Mouse (Mus musculus): ENCODE measurements around the gene Parp16.

Parp16 gene

GRCm38 (mm10) chr9:65195053-65195452, at the start of gene Parp16:
Gene Parp16 (plus strand): TSS chr9:65195353.
- ATAC-seq (ENCODE audit: low TSS enrichment) = no peak

- no peak for ATAC-seq (ENCODE audit: low TSS enrichment)
Observed at GRCm38 (mm10) chr9:65146001-65146400, 49.2 kb upstream of the Parp16 start.

GRCm38 (mm10) chr9:65148507-65148906, 46.6 kb upstream of the Parp16 start:
- ATAC-seq (ENCODE audit: low TSS enrichment) = no peak

- ATAC-seq (ENCODE audit: low TSS enrichment) = no peak
Observed at GRCm38 (mm10) chr9:65152711-65153330, 42.3 kb upstream of the Parp16 start.

GRCm38 (mm10) chr9:65153331-65153711, 41.8 kb upstream of the Parp16 start:
- no peak for ATAC-seq (ENCODE audit: low TSS enrichment)

- no peak for ATAC-seq (ENCODE audit: low TSS enrichment)
Observed at GRCm38 (mm10) chr9:65154692-65155455, 40.3 kb upstream of the Parp16 start.

GRCm38 (mm10) chr9:65156604-65157003, 38.5 kb upstream of the Parp16 start:
- no peak for ATAC-seq (ENCODE audit: low TSS enrichment)

- ATAC-seq (ENCODE audit: low TSS enrichment) = no peak
Observed at GRCm38 (mm10) chr9:65157631-65158030, 37.5 kb upstream of the Parp16 start.

GRCm38 (mm10) chr9:65161188-65161587, 34.0 kb upstream of the Parp16 start:
- no peak for ATAC-seq (ENCODE audit: low TSS enrichment)

- no peak for ATAC-seq (ENCODE audit: low TSS enrichment)
Observed at GRCm38 (mm10) chr9:65161881-65162280, 33.3 kb upstream of the Parp16 start.

- ATAC-seq (ENCODE audit: low TSS enrichment) = peak; percentile 47; the same call in 1 of the 2 replicates
Observed at GRCm38 (mm10) chr9:65162711-65163639, 32.2 kb upstream of the Parp16 start.

GRCm38 (mm10) chr9:65164870-65165269, 30.3 kb upstream of the Parp16 start:
- ATAC-seq (ENCODE audit: low TSS enrichment) = no peak

GRCm38 (mm10) chr9:65166386-65166785, 28.8 kb upstream of the Parp16 start:
- ATAC-seq (ENCODE audit: low TSS enrichment) = no peak

GRCm38 (mm10) chr9:65168534-65168933, 26.6 kb upstream of the Parp16 start:
- ATAC-seq (ENCODE audit: low TSS enrichment) = no peak

- ATAC-seq (ENCODE audit: low TSS enrichment) = no peak
Observed at GRCm38 (mm10) chr9:65168952-65169351, 26.2 kb upstream of the Parp16 start.

GRCm38 (mm10) chr9:65172654-65173053, 22.5 kb upstream of the Parp16 start:
- ATAC-seq (ENCODE audit: low TSS enrichment) = no peak

- no peak for ATAC-seq (ENCODE audit: low TSS enrichment)
Observed at GRCm38 (mm10) chr9:65175234-65175938, 19.8 kb upstream of the Parp16 start.

- ATAC-seq (ENCODE audit: low TSS enrichment) = peak; percentile 16; the same call in 1 of the 2 replicates
Observed at GRCm38 (mm10) chr9:65175939-65176871, 18.9 kb upstream of the Parp16 start.

- ATAC-seq (ENCODE audit: low TSS enrichment) = no peak
Observed at GRCm38 (mm10) chr9:65177497-65177896, 17.7 kb upstream of the Parp16 start.

- ATAC-seq (ENCODE audit: low TSS enrichment) = no peak
Observed at GRCm38 (mm10) chr9:65177912-65178311, 17.2 kb upstream of the Parp16 start.
